Mouse (Mus musculus): ENCODE results near the gene Hoxd9.

Hoxd9 gene

DNA sequence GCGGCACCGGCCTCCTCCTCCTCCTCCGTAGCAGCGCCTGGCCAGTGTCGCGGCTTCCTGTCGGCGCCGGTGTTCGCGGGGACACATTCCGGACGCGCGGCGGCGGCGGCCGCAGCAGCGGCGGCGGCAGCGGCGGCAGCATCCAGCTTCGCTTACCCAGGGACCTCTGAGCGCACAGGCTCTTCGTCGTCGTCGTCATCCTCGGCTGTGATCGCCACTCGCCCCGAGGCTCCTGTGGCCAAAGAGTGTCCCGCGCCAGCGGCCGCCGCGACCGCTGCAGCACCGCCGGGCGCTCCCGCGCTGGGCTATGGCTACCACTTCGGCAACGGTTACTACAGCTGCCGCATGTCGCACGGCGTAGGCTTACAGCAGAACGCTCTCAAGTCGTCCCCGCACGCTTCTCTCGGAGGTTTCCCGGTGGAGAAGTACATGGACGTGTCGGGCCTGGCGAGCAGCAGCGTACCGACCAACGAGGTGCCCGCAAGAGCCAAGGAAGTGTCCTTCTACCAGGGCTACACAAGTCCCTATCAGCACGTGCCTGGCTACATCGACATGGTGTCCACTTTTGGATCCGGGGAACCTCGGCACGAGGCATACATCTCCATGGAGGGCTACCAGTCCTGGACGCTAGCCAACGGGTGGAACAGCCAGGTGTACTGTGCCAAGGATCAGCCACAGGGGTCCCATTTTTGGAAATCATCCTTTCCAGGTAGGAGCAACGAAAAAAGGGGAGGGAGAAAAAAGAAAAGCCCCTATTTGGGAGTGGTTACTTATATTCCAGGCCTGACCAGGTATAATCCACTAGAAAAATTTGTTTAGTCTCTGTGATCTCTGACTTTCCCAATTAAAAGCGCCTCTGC, 28.9 kb upstream of the Hoxd9 start:
- DNase-seq (ENCODE audit: low spot score) = no peak

DNA sequence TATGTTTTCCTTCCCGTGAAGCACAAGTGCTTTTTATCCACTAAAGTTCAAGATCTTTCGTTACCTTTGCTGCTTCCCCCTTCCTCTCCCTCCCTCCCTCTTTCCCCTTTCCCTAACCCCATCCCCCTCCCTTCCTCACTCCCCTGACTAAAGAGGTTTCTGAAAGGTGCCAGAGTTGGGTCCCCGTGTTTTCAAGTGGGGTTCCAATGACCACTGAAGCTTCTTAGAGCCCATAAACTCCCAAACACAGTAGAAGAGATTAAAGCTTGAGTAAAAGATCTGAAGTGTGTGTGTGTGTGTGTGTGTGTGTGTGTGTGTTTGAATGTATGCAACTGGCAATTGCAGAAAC, 28.3 kb upstream of the Hoxd9 start:
- DNase-seq (ENCODE audit: low spot score) = no peak

DNA sequence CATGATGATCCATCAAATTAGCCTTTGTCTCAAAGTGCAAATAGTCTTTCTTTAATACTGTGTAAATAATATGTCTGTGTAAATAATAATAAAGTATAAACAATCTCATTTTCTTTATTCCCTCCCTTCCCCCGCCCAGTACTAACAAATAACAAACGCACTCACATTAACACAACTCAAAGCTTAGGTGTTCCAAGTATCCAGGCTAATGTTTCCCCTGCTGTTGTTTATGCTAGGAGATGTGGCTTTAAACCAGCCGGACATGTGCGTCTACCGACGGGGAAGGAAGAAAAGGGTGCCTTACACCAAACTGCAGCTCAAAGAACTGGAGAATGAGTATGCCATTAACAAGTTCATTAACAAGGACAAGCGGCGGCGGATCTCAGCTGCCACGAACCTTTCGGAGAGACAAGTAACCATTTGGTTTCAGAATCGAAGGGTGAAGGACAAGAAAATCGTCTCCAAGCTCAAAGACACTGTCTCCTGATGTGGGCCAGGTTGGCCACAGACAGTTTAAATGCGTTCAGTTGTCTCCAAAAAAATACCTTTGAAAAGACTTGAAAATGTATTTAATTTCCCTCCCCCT, 27.8 kb upstream of the Hoxd9 start:
- DNase-seq (ENCODE audit: low spot score) = no peak

DNA sequence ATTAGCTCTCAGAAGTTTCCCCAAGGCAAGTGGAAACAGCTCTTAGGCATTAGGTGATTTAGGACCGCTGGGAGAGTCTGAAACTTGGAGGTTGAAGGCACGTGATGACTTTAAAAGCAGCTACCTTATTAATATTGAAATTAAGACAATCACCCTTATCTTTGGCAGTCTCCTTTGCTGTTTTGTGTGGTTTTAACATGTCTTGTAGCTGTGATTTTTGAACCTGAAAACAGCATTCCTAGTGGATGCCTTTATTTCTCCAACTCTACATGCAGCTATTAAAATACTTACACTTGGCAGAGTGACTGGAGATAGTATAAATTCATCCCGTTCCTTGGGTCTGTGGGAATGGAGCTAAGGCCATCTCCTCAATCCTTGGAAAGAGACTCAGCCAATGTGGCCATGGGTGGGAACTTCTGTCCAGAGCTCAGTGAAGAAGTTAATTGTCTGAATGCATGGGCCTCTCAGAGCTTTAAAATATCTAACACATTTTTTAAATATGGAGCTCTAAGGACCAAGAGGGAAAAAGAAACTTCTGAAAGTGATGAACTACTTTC, 26.8 kb upstream of the Hoxd9 start:
- no peak for DNase-seq (ENCODE audit: low spot score)

DNA sequence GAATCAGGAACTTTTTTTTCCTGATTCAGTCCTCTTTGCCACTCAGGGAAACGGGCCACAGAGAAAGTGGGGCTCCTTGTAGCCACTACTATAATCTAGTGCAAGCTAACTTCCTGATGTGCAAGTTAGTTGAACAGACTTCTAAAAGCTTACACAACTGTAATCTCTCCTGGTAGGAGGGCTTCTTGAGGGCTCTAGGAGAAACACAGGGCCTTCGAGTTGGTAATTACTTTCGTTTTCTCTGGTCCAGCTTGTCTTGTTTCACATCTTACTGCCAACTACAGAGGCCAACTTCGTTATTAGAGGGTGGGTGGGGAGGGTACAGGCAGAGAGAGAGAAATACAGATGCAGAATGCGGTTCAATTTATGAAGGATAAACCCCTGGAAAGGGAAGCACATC, 25.7 kb upstream of the Hoxd9 start:
- no peak for DNase-seq (ENCODE audit: low spot score)

DNA sequence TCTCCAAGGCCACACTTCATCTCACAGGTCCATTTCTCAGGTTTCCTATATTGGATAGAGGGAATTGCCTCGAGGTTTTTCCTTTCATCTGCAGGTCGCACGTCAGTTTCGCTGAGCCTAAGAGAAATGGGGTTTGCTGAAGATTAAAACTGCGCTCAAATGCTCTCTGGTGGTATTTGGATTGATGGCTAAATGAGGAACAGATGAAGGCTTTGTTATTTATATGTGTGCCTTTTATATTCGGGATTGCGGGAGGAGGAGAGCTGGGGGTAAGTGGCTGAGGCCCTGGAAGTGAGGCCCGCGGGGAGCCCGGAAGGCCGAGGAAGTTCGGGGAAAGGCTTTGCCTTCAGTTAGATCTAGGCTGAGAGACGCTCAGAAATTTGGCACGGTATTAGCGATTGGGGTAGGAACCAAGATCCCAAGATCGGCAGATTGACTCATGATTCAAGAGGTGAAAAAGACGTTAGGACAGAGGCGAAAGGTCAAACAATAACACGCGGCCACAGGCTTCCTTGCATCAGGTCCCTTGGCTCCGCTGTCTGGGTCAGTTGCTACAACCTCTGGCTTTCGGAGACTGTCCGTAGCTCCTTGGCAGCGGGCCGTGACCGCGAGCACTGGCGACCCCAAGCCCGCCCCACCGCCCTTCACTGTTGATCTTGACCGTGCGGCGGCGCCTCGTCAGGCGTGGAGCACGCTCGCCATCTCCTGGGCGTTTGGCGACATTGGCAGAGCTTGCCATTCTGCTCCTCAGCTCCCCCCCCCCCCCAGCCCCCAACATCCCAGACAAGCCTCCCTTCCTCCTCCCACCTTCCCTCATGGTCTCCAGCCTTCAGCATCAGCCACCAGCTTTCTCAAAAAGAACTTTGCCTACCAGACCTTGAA, 24.8 kb upstream of the Hoxd9 start:
- DNase-seq (ENCODE audit: low spot score) = no peak

DNA sequence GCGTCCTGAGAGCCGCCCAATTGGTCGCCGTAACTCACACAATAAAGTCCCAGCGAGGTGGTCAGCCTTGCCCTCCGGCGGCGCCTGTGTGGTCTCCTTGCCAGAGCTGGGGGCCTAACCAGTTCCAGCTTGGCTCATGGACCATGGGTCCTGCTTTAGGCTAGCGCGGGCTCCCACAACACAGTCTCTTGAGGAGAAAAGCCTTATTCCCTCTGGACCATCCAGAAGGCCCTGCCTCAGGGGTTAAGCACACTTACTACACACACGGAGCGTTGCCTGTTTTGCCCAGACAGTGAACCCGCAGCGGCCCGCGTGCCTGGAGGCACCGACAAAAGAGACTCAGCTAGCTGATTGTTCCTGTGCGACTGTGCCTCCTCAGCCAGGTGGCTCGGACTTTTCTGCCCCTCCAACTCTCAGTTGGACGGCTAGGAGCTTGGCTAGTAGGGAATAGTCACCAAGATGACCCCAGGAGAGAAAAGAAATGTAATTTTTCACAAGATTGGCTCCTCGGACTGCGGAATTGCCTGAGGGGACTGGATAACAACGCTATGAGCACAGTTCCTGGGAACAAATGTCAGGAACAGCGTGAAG, 23.6 kb upstream of the Hoxd9 start:
- DNase-seq (ENCODE audit: low spot score) = no peak

DNA sequence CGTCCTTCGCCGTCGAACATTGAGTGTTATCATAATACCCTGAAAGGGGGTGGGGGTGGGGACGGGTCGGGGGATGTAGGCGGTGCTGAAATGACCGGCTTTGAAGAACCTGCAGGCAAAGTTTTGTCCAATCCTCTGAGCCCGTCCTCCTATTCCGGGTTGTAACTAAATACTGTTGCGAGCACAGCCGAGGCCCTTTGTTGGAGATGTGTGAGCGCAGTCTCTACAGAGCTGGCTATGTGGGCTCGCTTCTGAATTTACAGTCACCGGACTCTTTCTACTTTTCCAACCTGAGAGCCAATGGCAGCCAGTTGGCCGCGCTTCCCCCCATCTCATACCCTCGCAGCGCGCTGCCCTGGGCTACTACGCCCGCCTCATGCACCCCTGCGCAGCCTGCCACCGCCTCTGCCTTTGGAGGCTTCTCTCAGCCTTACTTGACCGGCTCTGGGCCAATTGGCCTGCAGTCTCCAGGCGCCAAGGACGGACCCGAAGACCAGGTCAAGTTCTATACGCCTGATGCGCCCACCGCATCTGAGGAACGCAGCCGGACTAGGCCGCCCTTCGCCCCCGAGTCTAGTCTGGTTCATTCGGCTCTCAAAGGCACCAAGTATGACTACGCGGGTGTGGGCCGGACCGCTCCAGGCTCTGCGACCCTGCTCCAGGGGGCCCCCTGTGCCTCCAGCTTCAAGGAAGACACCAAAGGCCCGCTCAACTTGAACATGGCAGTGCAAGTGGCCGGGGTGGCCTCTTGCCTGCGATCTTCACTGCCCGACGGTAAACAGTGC, 22.5 kb upstream of the Hoxd9 start, which contains the start of gene Hoxd12:
Gene Hoxd12 (plus strand): TSS at position 133 of the 785 bp plus-strand sequence.
- no peak for DNase-seq (ENCODE audit: low spot score)

DNA sequence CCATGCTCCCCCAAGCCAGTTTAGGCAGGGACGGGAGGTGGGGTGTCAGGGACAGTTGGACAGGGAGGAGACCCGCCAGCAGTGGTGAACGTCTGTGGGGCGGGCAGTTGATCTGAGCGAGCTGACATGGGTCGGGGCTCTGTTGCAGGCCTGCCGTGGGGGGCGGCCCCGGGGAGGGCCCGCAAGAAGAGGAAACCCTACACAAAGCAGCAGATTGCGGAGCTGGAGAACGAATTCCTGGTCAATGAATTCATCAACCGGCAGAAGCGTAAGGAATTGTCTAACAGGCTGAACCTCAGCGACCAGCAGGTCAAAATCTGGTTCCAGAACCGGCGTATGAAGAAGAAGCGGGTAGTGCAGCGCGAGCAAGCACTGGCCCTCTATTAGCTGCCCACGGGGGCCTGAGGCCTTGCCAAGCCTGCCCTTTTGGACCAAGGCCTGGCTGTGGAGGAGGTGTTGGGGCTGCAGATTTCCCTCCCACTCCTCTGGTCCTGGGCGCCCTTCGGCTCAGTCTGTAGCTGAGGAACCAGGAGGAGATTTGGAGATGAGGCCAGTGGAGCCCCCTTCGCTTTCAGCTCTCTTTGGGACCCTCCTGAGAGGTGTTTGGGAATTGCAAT, 21.8 kb upstream of the Hoxd9 start:
- no peak for DNase-seq (ENCODE audit: low spot score)

DNA sequence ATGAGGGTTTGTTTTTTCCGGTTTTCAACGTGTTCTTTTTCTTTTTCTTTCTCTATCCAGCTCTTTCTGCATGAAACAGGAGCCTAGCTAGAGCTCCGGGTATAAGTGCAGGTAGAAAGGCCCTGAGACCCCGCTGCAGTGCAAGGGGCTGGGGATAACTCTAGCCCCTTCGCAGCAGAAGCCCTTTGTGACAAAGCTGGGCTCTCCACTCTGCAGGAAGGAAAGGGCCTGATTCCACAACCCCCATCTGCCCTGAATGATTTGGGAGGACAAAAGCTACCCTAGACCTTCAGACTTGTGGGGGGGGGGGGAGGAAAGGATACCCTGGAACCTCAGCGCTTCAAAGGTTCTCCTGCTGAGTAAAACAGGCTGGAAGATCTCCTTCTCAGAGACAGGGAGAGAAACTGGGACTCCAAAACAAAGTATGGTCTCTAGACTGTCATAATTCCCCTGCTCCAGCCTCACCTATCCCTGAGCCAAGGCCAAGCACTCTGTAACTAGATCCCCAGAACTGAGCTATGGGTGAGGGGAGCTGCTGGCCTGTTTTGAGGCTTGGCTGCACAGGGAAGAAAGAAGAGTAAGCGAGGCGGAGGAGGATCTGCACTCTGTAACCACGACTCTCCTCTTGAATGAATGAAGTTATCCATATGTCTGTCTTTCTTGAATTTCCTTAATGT, 21.0 kb upstream of the Hoxd9 start:
- no peak for DNase-seq (ENCODE audit: low spot score)

DNA sequence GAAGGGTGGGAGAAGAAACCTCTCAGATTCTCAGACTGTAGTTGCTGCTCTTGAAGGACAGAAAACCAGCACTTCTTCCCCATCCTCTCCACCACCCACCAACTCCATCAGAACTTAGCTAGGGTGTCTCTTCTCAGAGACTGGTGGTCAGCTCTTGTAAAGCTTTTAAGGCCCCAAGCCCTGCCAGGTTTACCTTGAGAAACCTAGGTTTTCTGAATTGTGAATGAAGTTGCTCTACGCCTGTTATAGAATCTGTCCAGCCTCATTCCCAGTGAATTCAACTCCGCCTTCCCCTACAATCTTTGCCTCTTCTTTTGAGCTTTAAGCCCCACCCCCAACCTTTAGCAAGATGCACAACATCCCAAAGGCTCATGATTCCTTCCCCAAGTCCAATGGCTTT, 20.4 kb upstream of the Hoxd9 start:
- no peak for DNase-seq (ENCODE audit: low spot score)

DNA sequence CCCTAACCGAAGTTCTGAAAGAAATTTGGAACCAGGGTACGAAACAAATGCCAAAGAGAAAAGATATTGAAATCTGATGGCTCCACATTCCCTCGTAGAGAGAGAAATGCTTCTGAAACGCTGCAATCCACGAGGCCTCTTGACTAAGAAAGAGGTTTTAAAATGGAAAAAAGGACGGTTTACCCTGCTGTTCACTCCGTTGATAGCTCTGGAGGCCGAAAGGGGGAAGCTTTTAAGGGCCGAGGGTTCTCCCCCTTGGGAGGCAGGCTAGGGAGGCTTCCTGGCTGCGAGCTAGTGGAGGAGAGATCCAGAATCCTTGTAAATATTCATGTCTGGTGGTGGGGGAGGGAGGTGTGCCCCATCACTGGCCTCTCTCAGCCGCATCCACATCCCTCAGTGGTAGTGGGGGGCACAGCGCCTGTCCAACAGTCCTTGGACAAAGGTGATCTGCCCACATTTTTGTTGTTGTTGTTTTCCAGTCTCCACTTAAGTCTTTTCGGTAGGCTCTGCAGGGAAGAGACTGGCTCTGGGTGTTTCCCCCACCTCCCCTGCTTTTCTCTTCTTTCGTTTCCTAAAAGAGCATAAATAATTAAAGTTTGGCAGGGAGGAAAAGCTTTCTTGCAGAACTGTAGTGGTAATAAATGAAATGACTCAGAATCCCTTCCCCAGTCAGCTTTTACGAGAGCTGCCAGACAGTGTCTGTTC, 18.5 kb upstream of the Hoxd9 start, which contains the start of gene Hoxd11:
Gene Hoxd11 (plus strand): TSS at position 667 of the 705 bp plus-strand sequence.
- no peak for DNase-seq (ENCODE audit: low spot score)

DNA sequence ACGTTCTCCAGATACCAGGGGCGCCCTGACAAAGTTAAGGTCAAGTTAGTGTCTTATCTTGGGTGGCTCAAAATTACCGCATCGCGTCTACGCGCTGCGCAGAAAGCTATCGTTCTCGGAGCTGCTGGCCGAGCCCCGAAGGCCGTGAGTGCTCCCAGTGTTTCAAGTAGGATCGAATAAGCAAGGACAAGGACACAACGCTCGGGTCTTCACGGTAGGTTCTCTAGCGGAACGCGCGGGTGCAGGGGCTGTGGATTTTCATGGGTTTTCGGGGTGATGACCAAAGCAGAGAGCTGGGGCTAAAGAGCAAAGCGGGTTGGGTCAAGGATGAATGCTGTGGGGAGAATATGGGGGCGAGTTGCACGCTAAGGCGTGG, 17.9 kb upstream of the Hoxd9 start:
- no peak for DNase-seq (ENCODE audit: low spot score)

DNA sequence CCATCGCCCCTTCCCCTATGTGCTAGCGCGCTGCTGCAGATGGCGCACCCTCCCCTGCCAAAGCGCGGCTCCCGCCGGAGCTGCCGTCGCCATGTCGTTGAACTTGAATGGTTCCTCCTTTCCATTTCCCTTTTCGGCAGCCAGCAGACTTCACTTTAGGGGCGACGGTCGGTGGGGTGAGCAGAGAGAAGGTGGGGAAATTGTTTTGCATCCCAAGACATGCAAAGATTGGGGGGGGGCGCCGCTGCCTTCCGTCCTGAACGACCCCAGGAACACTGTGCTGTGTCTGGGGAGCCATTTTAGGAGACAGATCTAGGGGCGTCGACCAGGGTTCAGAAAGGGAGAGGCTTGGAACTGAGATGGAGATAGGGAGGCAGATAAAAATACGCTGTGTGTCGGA, 17.5 kb upstream of the Hoxd9 start:
- DNase-seq (ENCODE audit: low spot score) = no peak

DNA sequence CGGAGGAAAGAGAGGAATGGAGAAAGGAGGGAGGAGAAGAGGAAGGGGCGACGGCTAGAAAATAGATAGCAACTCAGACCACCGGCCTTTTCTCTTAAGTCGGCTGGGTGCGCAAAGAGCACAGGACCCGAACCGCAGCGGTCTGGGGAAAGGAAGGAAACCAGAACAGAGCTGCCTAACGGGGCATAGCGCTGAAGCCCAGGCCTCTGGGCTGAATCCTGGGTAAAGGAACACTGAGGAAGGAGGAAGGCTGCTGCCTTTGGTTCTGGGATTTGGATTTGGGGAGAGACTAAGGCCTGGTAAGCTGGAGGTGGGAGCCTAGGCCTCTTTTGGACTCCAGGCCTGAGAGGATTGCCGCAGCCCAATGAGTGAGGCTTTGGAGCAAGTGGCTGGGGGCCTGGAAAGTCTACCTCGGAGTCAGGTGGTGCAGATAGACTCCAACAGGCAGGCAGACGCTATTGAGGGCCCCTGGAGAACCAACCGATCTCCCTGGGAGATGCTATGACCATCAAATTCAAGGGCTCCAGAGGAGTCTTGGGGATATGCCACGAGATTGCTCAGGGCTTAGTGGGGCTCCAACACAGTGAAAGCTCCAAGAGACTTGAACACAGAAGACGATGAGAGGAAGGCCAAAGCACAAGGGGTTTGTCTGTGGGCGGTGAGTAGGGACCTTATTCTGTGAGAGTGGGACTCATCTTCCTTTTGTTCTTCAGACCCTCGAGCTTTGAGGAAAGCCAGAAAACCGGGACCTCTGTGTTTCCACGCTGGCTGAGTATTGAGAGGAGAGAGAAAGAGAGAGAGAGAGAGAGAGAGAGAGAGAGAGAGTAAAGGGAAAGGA, 16.7 kb upstream of the Hoxd9 start:
- no peak for DNase-seq (ENCODE audit: low spot score)

DNA sequence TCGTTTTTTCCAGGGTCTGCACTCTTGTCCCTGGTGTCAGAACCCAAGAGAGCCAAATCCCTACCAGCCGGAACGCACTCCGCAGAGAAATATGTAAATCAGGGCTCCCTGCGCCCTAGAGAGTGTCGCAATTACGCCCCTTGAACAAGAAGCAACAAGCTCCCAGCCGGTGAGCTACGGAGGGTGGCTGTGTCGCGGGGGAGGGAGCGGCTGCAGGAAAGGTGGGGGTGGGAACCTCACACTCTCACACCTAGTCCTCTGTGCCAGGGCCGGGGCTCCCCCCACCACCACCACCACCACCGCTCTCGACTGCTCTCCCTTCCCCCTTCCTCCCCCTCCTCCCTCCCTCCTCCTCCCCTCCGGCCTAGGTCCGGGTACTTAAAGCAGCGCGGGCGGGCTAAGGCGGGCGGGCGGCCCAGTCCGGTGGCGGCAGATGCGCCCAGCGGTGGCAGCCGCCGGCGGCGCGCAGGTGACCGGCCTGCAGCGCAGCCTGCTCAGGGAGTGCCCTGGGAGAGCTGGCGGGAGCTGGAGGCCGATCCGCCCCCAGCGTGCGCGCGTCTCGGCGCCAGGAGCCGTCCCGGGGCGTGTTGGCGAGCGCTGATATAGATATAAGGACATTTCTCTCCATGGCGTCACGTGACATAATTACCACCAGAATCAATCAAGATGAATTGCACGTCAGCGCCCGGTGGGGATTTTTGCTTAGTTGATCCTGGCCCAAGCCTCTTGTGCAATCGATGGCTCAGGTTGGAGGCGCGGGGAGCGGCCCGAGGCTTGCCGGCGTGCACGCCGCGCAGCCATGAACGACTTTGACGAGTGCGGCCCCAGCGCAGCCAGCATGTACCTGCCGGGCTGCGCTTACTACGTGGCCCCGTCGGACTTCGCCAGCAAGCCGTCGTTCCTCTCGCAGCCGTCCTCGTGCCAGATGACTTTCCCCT, 15.7 kb upstream of the Hoxd9 start:
- DNase-seq (ENCODE audit: low spot score) = no peak

DNA sequence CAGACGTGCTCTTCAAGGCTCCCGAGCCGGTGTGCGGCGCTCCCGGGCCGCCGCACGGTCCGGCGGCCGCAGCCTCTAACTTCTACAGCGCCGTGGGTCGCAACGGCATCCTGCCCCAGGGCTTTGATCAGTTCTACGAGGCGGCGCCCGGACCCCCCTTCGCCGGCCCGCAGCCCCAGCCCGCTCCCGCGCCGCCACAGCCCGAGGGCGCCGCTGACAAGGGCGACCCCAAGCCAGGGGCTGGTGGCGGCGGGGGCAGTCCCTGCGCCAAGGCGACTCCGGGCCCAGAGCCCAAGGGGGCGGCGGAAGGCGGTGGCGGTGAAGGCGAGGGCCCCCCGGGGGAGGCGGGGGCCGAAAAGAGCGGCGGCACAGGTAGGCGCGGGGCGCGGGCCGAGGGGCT, 14.7 kb upstream of the Hoxd9 start:
- no peak for DNase-seq (ENCODE audit: low spot score)

Data from c-Kit-positive CD71-positive TER-119-positive erythroid progenitor cells, embryonic 14.5 days (primary cell).